In genomic region chr17:7269151-7269806, GRCm38 (mm10) we compare ENCODE assay signal across 10 mouse cellular contexts. TPM values are rescaled to one million over a fixed set of nuclear protein-coding genes. Genes with fewer than 3 reads are reported as not detected.
DNase-seq lines count a peak whose midpoint lies in the region; ATAC-seq and TF ChIP-seq lines count a peak whose summit lies in the region.
"Had no signal": no experiment of that assay in that cellular context is flagged by ENCODE, and none has a peak within 500 bp of the region (broad histone marks: within the 10 kb centered on the region; RNA-seq: fewer than 3 reads in every experiment).

No protein-coding gene starts in this region.

- 0 out of 2 replicates have a peak, but pooled peaks have one; percentile 6 for TF ChIP-seq CTCF in intestine, postnatal 0 days (IDR thresholded peaks at IDR 0.05; ENCODE audit: low read depth)

- no peak overlapping the region for H3K9ac ChIP-seq in midbrain, embryonic 12.5 days (replicated peaks)
- H3K9ac ChIP-seq in midbrain, embryonic 15.5 days = no peak overlapping the region
- H3K9ac ChIP-seq in heart, embryonic 13.5 days = peak overlapping the region; percentile 33; the same call in 1 of the 2 replicates
- no peak overlapping the region for H3K9ac ChIP-seq in intestine, postnatal 0 days (ENCODE audit: low read depth, low read length)
- no peak overlapping the region for H3K9ac ChIP-seq in stomach, embryonic 15.5 days
- H3K9ac ChIP-seq: limb, embryonic 15.5 days had no signal

- H3K4me1 ChIP-seq in midbrain, embryonic 12.5 days = peaks cover 22% of the 10 kb centered on the region
- H3K4me1 ChIP-seq in midbrain, embryonic 15.5 days = peaks cover 20% of the 10 kb centered on the region
- H3K4me1 ChIP-seq in heart, embryonic 13.5 days = peaks cover 96% of the 10 kb centered on the region
- no peaks in the 10 kb centered on the region; the same call in 1 of the 2 replicates for H3K4me1 ChIP-seq in intestine, postnatal 0 days (replicated peaks; ENCODE audit: control insufficient read depth, insufficient read depth, low read length)
- peaks cover 42% of the 10 kb centered on the region for H3K4me1 ChIP-seq in stomach, embryonic 15.5 days

- ATAC-seq in midbrain, embryonic 12.5 days (ENCODE audit: low FRiP score, low read depth) = no peak
- no peak; the same call in 1 of the 2 replicates for ATAC-seq in midbrain, embryonic 15.5 days (replicated peaks)
- ATAC-seq in heart, embryonic 13.5 days (ENCODE audit: extremely low read depth, insufficient number of reproducible peaks, low FRiP score, low TSS enrichment) = peak; percentile 73
- ATAC-seq in intestine, postnatal 0 days = no peak
- ATAC-seq in stomach, embryonic 15.5 days (ENCODE audit: insufficient read depth, low FRiP score, low read depth) = 0 out of 2 replicates have a peak, but pooled peaks have one; percentile 15

- no peak for DNase-seq in thymus, postnatal 10 days (ENCODE audit: low spot score in 2 of 2)
- DNase-seq in spleen, postnatal 36 days (ENCODE audit: low spot score in 2 of 2) = no peak
- no peak for DNase-seq in ovary, postnatal 10 days (ENCODE audit: low spot score)
- DNase-seq: cerebellum, adult 9-11 months had no signal

- H3K9me3 ChIP-seq in midbrain, embryonic 12.5 days = no peaks in the 10 kb centered on the region
- H3K9me3 ChIP-seq in midbrain, embryonic 15.5 days = no peaks in the 10 kb centered on the region
- no peaks in the 10 kb centered on the region for H3K9me3 ChIP-seq in heart, embryonic 13.5 days
- H3K9me3 ChIP-seq in intestine, postnatal 0 days (ENCODE audit: control insufficient read depth) = no peaks in the 10 kb centered on the region
- no peaks in the 10 kb centered on the region for H3K9me3 ChIP-seq in stomach, embryonic 15.5 days
- H3K9me3 ChIP-seq: limb, embryonic 15.5 days had no signal

- no peaks in the 10 kb centered on the region for H3K27me3 ChIP-seq in midbrain, embryonic 12.5 days
- no peaks in the 10 kb centered on the region for H3K27me3 ChIP-seq in midbrain, embryonic 15.5 days (replicated peaks)
- H3K27me3 ChIP-seq in heart, embryonic 13.5 days (replicated peaks) = no peaks in the 10 kb centered on the region
- H3K27me3 ChIP-seq in intestine, postnatal 0 days (replicated peaks; ENCODE audit: control insufficient read depth, insufficient read depth, low read length) = no peaks in the 10 kb centered on the region
- no peaks in the 10 kb centered on the region for H3K27me3 ChIP-seq in stomach, embryonic 15.5 days (replicated peaks)
- H3K27me3 ChIP-seq: limb, embryonic 15.5 days had no signal

- 75% methylated on average over 12 of the region's 12 CpGs for WGBS in midbrain, embryonic 12.5 days
- 63% methylated on average over 12 of the region's 12 CpGs for WGBS in midbrain, embryonic 15.5 days
- WGBS in heart, embryonic 13.5 days = 14% methylated on average over 12 of the region's 12 CpGs
- 36% methylated on average over 12 of the region's 12 CpGs for WGBS in intestine, postnatal 0 days
- WGBS in stomach, embryonic 15.5 days = 32% methylated on average over 12 of the region's 12 CpGs

- H3K36me3 ChIP-seq in midbrain, embryonic 12.5 days = peaks cover 4% of the 10 kb centered on the region
- H3K36me3 ChIP-seq in midbrain, embryonic 15.5 days (replicated peaks) = no peaks in the 10 kb centered on the region
- peaks cover 13% of the 10 kb centered on the region for H3K36me3 ChIP-seq in heart, embryonic 13.5 days
- no peaks in the 10 kb centered on the region for H3K36me3 ChIP-seq in intestine, postnatal 0 days (ENCODE audit: control insufficient read depth, insufficient read depth)
- no peaks in the 10 kb centered on the region for H3K36me3 ChIP-seq in stomach, embryonic 15.5 days
- H3K36me3 ChIP-seq: limb, embryonic 15.5 days had no signal

- 0 out of 2 replicates have a peak overlapping the region, but pooled peaks have one; percentile 15 for H3K27ac ChIP-seq in midbrain, embryonic 12.5 days (replicated peaks)
- no peak overlapping the region for H3K27ac ChIP-seq in midbrain, embryonic 15.5 days
- H3K27ac ChIP-seq in heart, embryonic 13.5 days (replicated peaks) = peak overlapping the region; percentile 96
- H3K27ac ChIP-seq in intestine, postnatal 0 days (ENCODE audit: low read depth, low read length) = no peak overlapping the region
- H3K27ac ChIP-seq in stomach, embryonic 15.5 days = peak overlapping the region; percentile 67
- H3K27ac ChIP-seq: limb, embryonic 15.5 days had no signal

- no peak overlapping the region for H3K4me2 ChIP-seq in midbrain, embryonic 12.5 days (replicated peaks)
- no peak overlapping the region for H3K4me2 ChIP-seq in midbrain, embryonic 15.5 days
- H3K4me2 ChIP-seq in heart, embryonic 13.5 days = peak overlapping the region; percentile 10; the same call in 1 of the 2 replicates
- no peak overlapping the region for H3K4me2 ChIP-seq in intestine, postnatal 0 days (replicated peaks; ENCODE audit: low read depth)
- no peak overlapping the region for H3K4me2 ChIP-seq in stomach, embryonic 15.5 days
- H3K4me2 ChIP-seq: limb, embryonic 15.5 days had no signal

- H3K4me3 ChIP-seq in midbrain, embryonic 12.5 days = no peak overlapping the region
- no peak overlapping the region for H3K4me3 ChIP-seq in midbrain, embryonic 15.5 days
- H3K4me3 ChIP-seq in heart, embryonic 13.5 days = no peak overlapping the region
- no peak overlapping the region for H3K4me3 ChIP-seq in intestine, postnatal 0 days (ENCODE audit: low read depth, low read length)
- H3K4me3 ChIP-seq in stomach, embryonic 15.5 days (replicated peaks) = no peak overlapping the region
- H3K4me3 ChIP-seq: limb, embryonic 15.5 days had no signal

RNA-seq across cellular contexts. Expression of gene Tcp10a, which starts 55.2 kb away (rescaled TPM):
- polyA plus RNA-seq in midbrain, embryonic 12.5 days (2016; fragmentation: Nextera tagmentation; extraction: Ambion mirVana) = not detected in 2 replicates
- polyA plus RNA-seq in midbrain, embryonic 15.5 days (2015; fragmentation: Nextera tagmentation; extraction: Ambion mirVana) = 0.13 TPM in 1 of 2 replicates, not detected in the other
- polyA plus RNA-seq in heart, embryonic 13.5 days (2015; fragmentation: Nextera tagmentation; extraction: Ambion mirVana) = 0.13 TPM in 1 of 2 replicates, not detected in the other
- not detected in 2 replicates for polyA plus RNA-seq in intestine, postnatal 0 days (2015; fragmentation: Nextera tagmentation; extraction: Ambion mirVana)
- polyA plus RNA-seq in stomach, embryonic 15.5 days (2015; fragmentation: Nextera tagmentation; extraction: Ambion mirVana) = not detected in 2 replicates
- polyA plus RNA-seq: limb, embryonic 15.5 days had no signal

Comparison
In these comparisons a context has a peak if more than half of its experiments do, and no peak if none do; other contexts are left out.
1. H3K27ac ChIP-seq: peak in midbrain, embryonic 12.5 days (single experiment), heart, embryonic 13.5 days (single experiment) and stomach, embryonic 15.5 days (single experiment); none in midbrain, embryonic 15.5 days (single experiment) and intestine, postnatal 0 days (single experiment).
2. ATAC-seq: peak in heart, embryonic 13.5 days (single experiment) and stomach, embryonic 15.5 days (single experiment); none in midbrain, embryonic 12.5 days (single experiment), midbrain, embryonic 15.5 days (single experiment) and intestine, postnatal 0 days (single experiment).